Mouse (Mus musculus): ENCODE results near the gene Ubash3a.

DNA sequence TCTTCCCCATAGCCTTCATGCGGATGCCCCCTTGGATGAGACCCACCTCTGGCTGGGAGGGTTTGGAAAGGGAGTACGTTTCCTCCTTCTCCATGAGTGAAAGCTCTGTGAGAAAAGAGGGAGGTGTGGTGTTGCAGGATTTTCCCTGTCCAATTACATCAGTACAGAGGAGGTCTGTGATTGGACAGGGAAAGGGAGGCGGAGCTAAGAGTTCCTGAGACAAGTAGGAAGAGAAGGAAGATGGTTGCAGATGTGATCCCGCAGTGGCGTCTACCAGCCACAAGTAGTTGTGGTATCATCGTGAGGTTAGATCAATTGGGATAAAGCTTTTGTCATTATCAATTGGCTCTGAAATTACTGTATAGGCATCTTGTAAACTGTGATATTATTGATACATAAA, 49.8 kb upstream of the Ubash3a start:
- TF ChIP-seq CTCF (IDR thresholded peaks at IDR 0.05; ENCODE audit: insufficient read depth, low read length), result no peak
- no peak for TF ChIP-seq POLR2A (IDR thresholded peaks at IDR 0.05; ENCODE audit: borderline replicate concordance, extremely low read depth, low read depth, low read length)

Measured in lung, adult 2 months (tissue).